Mouse (Mus musculus) cerebellum, adult 2 months (tissue): ENCODE results near the gene Coq5.

Experiments used
- CTCF ChIP-seq: fragments of 200-500 bp; IDR thresholded peaks from 2 replicates; pipeline ENCODE4 v1.5.1; 2011; ENCODE audit warnings: low read depth, mild to moderate bottlenecking, control low read depth, low read length, moderate library complexity, borderline replicate concordance; ENCODE audit not compliant: insufficient read depth
- POLR2A ChIP-seq: fragments of 200-500 bp; IDR thresholded peaks from 2 replicates; pipeline ENCODE4 v1.6.1; 2011; ENCODE audit warnings: low read length, control low read depth, borderline replicate concordance; ENCODE audit not compliant: insufficient read depth

DNA sequence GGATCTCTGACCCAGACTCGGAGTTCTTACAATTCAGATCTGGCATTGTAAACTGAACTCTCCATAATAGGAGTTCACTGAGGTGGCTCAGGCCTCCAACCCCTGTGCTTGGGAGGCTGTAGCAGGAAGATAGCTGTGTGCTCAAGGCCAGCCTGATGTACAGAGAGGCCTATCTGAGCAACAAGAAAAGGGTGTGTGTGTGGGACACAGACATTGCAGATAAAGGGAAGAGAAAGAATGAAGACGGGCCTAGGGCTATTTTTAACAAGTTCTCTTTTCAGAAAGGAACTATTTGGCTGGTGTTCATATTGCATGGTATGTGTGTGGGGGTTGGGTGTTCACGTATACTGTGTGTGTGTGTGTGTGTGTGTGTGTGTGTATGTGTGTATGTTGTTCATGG is 54.2 kb downstream of the Coq5 start:
- no peak for TF ChIP-seq POLR2A
- no peak for TF ChIP-seq CTCF
